Mouse (Mus musculus) kidney, embryonic 14.5 days (tissue): ENCODE data around the gene Nod1. TPM values are rescaled to one million over a fixed set of nuclear protein-coding genes. Genes with fewer than 3 reads are reported as not detected.

ENCODE experiments used
- ATAC-seq: fragments of 200-750 bp; cut with Nextera tagmentation; 2 replicates; pipeline ENCODE4 v1.8.0; 2017; ENCODE audit warnings: moderate number of reproducible peaks, mild to moderate bottlenecking, moderate TSS enrichment, moderate library complexity; ENCODE audit not compliant: low FRiP score, low TSS enrichment
- H3K27ac ChIP-seq: fragments of 300-500 bp; sonication (generic); 2 replicates; pipeline ENCODE4 v1.5.1; 2014; ENCODE audit warnings: low read depth, mild to moderate bottlenecking, low read length, moderate library complexity, mixed read lengths
- H3K27me3 ChIP-seq: fragments of 300-500 bp; sonication (generic); 2 replicates; pipeline ENCODE4 v1.6.1; 2014; ENCODE audit warnings: mild to moderate bottlenecking, low read length; ENCODE audit not compliant: control insufficient read depth, insufficient read depth
- H3K36me3 ChIP-seq: fragments of 300-500 bp; sonication (generic); 2 replicates; pipeline ENCODE4 v1.6.1; 2014; ENCODE audit warnings: low read length, mixed read lengths; ENCODE audit not compliant: control insufficient read depth, insufficient read depth
- H3K4me1 ChIP-seq: fragments of 300-500 bp; sonication (generic); 2 replicates; pipeline ENCODE4 v1.6.1; 2014; ENCODE audit warnings: low read length, mixed read lengths; ENCODE audit not compliant: control insufficient read depth, insufficient read depth
- H3K4me2 ChIP-seq: fragments of 300-500 bp; sonication (generic); replicated peaks from 2 replicates; pipeline ENCODE4 v1.6.1; 2014; ENCODE audit warnings: low read depth, mild to moderate bottlenecking, low read length
- H3K4me3 ChIP-seq: fragments of 300-500 bp; sonication (generic); 2 replicates; pipeline ENCODE4 v1.5.1; 2014; ENCODE audit warnings: mild to moderate bottlenecking, low read length
- H3K9ac ChIP-seq: fragments of 300-500 bp; sonication (generic); 2 replicates; pipeline ENCODE4 v1.6.1; 2014; ENCODE audit warnings: low read depth, mild to moderate bottlenecking, low read length, moderate library complexity
- H3K9me3 ChIP-seq: fragments of 300-500 bp; sonication (generic); 2 replicates; pipeline ENCODE4 v1.6.1; 2016; ENCODE audit warnings: low read length; ENCODE audit not compliant: control insufficient read depth
- WGBS: fragments of 180-500 bp; shearing (Covaris S2); extraction: QIAGEN DNeasy Blood & Tissue Kit; methylation state at CpG from one replicate; pipeline ENCODE4 v1.1.7; 2014; 5-methylcytosine and 5-hydroxymethylcytosine counted together
- polyA plus RNA-seq: library from polyadenylated mRNA; unstranded; fragments of >200 nt; fragmentation: Nextera tagmentation; extraction: Ambion mirVana; gene quantifications from 2 replicates; pipeline ENCODE4 v1.2.1, GENCODE M21; 2014

Nod1 gene
- polyA plus RNA-seq, 1 experiment from 2014 or later, result 3.6 TPM

GRCm38 (mm10) chr6:55009391-55010230, 37.2 kb upstream of the Nod1 start:
- WGBS, result 43% methylated on average over 16 of the region's 16 CpGs
- Histone ChIP-seq H3K27me3 (no peaks in the 10 kb centered on the region), H3K4me1 (no peaks in the 10 kb centered on the region), H3K9ac (no peak overlapping the region), H3K4me2 (no peak overlapping the region), H3K4me3 (no peak overlapping the region), H3K27ac (no peak overlapping the region), H3K9me3 (no peaks in the 10 kb centered on the region), H3K36me3 (no peaks in the 10 kb centered on the region)
- no peak for ATAC-seq

DNA sequence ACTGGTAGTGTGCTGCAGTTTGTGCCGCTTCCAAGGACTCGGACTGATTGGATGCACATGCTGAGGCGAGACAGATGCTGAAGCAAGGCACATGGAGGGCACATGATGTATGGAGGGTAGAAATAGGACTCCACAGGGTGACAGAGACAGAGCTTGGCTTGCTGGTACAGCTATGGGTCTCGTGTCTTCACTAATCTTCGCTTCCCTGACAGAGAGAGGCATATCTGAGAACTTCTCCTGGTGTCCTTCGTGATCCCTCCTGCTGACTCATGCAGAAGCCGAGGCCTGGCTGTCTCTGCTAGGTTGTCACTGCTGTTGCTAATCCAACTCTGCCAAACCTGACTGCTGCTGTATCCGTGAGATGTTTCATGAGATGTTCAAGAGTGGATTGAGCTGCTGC, 36.0 kb upstream of the Nod1 start:
- Histone ChIP-seq H3K36me3 (no peaks in the 10 kb centered on the region), H3K9me3 (no peaks in the 10 kb centered on the region), H3K4me2 (no peak overlapping the region), H3K27ac (no peak overlapping the region), H3K27me3 (no peaks in the 10 kb centered on the region), H3K9ac (no peak overlapping the region), H3K4me3 (no peak overlapping the region), H3K4me1 (no peaks in the 10 kb centered on the region)
- WGBS, result 90% methylated on average over 8 of the region's 8 CpGs
- no peak for ATAC-seq

DNA sequence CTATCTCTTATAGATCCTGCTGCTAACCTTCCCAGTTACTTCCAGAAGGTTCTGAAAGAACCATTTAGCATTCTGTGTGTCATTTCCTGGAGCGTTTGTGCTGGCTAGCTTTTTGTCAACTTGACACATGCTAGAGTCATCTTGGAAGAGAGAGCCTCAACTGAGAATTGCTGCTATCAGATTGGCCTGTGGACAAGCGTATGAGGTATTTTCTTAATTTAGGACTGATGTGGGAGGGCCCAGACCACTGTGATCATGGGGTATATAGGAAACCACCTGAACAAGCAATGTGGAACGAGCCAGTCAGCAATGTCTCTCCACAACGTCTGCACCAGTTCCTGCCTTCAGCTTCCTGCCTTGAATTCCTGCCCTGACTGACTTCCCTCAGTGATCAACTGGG, 31.1 kb upstream of the Nod1 start:
- H3K4me2 ChIP-seq, result no peak overlapping the region
- WGBS, result 66% methylated on average over 4 of the region's 4 CpGs
- H3K27ac ChIP-seq, result no peak overlapping the region
- H3K36me3 ChIP-seq, result no peaks in the 10 kb centered on the region
- H3K9me3 ChIP-seq, result no peaks in the 10 kb centered on the region
- no peak overlapping the region for H3K9ac ChIP-seq
- no peaks in the 10 kb centered on the region for H3K4me1 ChIP-seq
- ATAC-seq, result no peak
- no peaks in the 10 kb centered on the region for H3K27me3 ChIP-seq
- H3K4me3 ChIP-seq, result no peak overlapping the region

- Histone ChIP-seq H3K4me1 (no peaks in the 10 kb centered on the region), H3K4me2 (no peak overlapping the region), H3K27me3 (no peaks in the 10 kb centered on the region), H3K9me3 (no peaks in the 10 kb centered on the region), H3K4me3 (no peak overlapping the region), H3K9ac (no peak overlapping the region), H3K27ac (no peak overlapping the region), H3K36me3 (no peaks in the 10 kb centered on the region)
- 72% methylated on average over 4 of the region's 4 CpGs for WGBS
- ATAC-seq, result no peak
Observed at GRCm38 (mm10) chr6:55002438-55002837, 30.0 kb upstream of the Nod1 start.

DNA sequence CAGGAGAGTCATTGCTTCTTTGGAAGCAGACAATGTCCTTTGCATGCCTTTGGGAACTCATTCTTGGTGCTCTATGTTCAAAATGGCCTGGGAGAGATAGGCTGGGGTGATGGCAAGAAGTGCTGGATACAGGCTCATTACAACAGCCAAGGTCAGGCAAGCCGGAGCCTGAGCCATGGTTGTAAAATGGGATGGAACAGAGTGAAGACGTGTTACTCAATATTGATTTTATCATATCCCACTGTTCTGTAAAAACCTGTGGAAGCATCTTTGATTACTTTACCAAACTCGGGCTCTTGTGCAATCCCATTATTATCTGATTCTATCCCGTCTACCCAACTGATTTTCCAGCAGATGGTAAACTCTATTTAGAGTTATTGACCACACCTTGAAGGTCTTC, 28.9 kb upstream of the Nod1 start:
- no peaks in the 10 kb centered on the region for H3K9me3 ChIP-seq
- H3K27me3 ChIP-seq, result no peaks in the 10 kb centered on the region
- no peaks in the 10 kb centered on the region for H3K36me3 ChIP-seq
- WGBS, result 83% methylated on average over 4 of the region's 4 CpGs
- H3K27ac ChIP-seq, result no peak overlapping the region
- no peak for ATAC-seq
- no peaks in the 10 kb centered on the region for H3K4me1 ChIP-seq
- H3K9ac ChIP-seq, result no peak overlapping the region
- H3K4me3 ChIP-seq, result no peak overlapping the region
- no peak overlapping the region for H3K4me2 ChIP-seq

DNA sequence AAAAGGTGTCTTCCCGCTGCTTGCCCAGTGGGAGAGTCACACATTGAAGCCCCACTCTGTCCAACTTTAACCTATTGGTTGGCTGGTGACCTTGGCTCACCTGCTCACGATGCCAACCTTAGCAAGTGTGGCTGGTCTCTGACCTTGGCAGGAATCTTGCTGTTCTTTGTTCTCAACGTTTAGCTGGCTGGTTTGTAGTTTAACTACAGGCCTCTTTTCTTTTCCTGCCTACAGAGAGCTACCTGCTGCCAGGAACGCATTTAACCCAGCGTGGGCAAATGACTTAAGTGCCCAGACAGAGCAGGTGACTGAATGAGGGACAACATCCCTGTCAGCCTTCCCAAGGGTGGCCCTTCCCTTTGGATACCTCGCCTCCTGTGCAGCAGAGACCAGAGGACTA, 25.3 kb upstream of the Nod1 start:
- Histone ChIP-seq H3K9ac (no peak overlapping the region), H3K27ac (no peak overlapping the region), H3K9me3 (no peaks in the 10 kb centered on the region), H3K4me2 (no peak overlapping the region), H3K4me3 (no peak overlapping the region), H3K27me3 (no peaks in the 10 kb centered on the region), H3K4me1 (no peaks in the 10 kb centered on the region), H3K36me3 (no peaks in the 10 kb centered on the region)
- no peak for ATAC-seq
- 83% methylated on average over 6 of the region's 6 CpGs for WGBS

GRCm38 (mm10) chr6:54996361-54996760, 23.9 kb upstream of the Nod1 start:
- 96% methylated on average over 3 of the region's 3 CpGs for whole genome bisulfite sequencing
- no peak for ATAC-seq
- no peak overlapping the region for H3K4me2 ChIP-seq

DNA sequence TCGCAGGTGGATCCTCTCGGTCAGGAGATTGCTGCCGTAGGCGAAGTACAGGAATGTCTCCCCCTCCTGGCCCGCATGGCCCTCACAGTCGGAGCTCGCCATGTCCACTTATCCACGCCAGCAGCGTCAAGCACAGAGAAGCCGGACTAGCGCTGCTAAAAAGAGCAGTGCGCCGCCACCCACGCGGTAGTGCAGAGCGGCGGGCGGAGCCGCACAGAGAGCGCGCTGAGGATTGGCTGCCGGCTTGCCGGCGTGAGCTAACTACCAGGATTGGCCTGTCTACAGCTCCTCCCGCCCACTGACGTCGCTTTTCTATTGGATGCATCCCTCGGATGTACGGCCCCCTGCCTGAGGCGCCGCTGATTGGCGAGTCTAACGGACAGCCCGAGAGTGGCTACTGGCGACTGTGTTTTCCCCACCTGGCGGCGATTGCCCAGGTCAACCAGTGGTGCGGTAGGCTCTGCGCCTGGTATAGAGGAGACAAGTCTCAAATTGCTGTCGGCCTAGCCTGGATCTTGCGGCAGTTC, 20.4 kb upstream of the Nod1 start, which contains the start of gene Ggct:
Ggct (minus strand) TSS at position 217 of the 527 bp plus-strand sequence.
- Histone ChIP-seq H3K27ac (no peak within 1 kb of the TSS), H3K4me2 (peak within 1 kb of the TSS; percentile 94), H3K36me3 (no peaks in the 10 kb centered on the region), H3K9me3 (no peaks in the 10 kb centered on the region), H3K27me3 (no peaks in the 10 kb centered on the region), H3K4me3 (peak within 1 kb of the TSS; percentile 52), H3K4me1 (no peaks in the 10 kb centered on the region), H3K9ac (peak within 1 kb of the TSS; percentile 48)
- under 1% methylated on average over 39 of the region's 41 CpGs for WGBS
- ATAC-seq, result peak; percentile 100

More at GRCm38 (mm10) chr6:54996361-54996760, 23.9 kb upstream of the Nod1 start:
- no peak overlapping the region for H3K4me3 ChIP-seq
- H3K36me3 ChIP-seq, result no peaks in the 10 kb centered on the region
- no peak overlapping the region for H3K9ac ChIP-seq
- H3K27me3 ChIP-seq, result no peaks in the 10 kb centered on the region
- H3K27ac ChIP-seq, result no peak overlapping the region
- no peaks in the 10 kb centered on the region for H3K9me3 ChIP-seq
- H3K4me1 ChIP-seq, result no peaks in the 10 kb centered on the region

GRCm38 (mm10) chr6:54992141-54992540, 19.7 kb upstream of the Nod1 start:
- H3K4me2 ChIP-seq, result peak overlapping the region; percentile 94
- 5% methylated on average over 7 of the region's 7 CpGs for WGBS
- no peaks in the 10 kb centered on the region for H3K4me1 ChIP-seq
- no peaks in the 10 kb centered on the region for H3K36me3 ChIP-seq
- peak overlapping the region; percentile 48 for H3K9ac ChIP-seq
- peak overlapping the region; percentile 52 for H3K4me3 ChIP-seq
- ATAC-seq, result no peak
- no peak overlapping the region for H3K27ac ChIP-seq
- no peaks in the 10 kb centered on the region for H3K9me3 ChIP-seq
- no peaks in the 10 kb centered on the region for H3K27me3 ChIP-seq
